Mouse (Mus musculus) adrenal gland, adult (tissue): ENCODE data around the gene Strn4.

Experiments used
- DNase-seq, 2 experiments: peaks; one replicate each; pipeline ENCODE4 v3.0.0; 2022 to 2023; ENCODE audit warnings: low spot score in 1 of 2; ENCODE audit not compliant: inconsistent age in 2 of 2

The Strn4 gene

DNA sequence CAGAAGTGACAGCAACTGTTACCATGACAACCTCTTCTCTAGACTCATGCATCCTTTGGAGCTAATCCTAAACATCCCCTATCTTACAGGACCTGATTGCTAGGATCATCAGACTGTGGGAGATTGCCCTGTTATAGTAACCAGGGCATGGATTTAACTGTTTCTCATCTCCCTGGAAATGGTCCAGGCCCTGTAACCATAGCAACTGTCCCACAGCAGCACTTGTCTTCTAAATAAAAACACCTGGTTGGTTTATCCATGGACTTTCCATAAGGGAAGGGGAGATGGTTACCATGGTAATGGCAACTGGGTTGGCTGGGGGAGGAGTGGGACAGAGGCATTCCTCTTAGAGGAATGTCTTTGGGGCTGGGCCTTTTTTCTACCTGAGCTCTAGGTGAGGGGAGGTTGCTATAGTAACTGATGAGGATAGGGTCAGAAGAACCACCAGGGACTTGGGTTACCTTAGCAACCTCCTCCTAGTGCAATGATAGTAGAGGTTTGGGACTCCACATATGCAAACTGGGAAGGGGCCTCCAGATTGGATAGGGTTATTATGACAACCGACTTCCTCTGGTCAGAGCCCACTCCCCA, at the start of gene Strn4:
Gene Strn4, plus strand, starts transcription at position 539 of the 591 bp plus-strand sequence.
- DNase-seq, result peak in 1 of 2 experiments; percentile 68

DNA sequence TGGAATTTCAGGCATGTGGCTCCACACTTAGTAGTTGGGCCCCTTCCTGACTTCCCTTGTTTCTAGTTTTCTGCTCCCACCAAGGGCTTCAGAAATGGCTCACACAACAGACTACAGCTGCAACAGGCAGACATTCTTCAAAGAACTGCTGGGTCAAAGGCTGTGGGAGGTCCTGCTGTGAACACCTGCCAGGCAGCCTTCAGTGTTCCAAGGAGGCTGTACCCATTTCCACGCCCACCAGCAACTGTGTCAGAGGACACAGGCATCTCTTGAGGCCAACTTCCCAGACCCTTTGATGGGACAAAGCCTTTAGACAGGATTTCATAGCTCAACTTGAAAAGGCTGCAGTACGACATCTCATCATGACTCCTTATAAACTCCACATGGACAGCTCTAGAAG, 49.2 kb upstream of the Strn4 start:
- peak in 1 of 2 experiments; percentile 52 for DNase-seq

DNA sequence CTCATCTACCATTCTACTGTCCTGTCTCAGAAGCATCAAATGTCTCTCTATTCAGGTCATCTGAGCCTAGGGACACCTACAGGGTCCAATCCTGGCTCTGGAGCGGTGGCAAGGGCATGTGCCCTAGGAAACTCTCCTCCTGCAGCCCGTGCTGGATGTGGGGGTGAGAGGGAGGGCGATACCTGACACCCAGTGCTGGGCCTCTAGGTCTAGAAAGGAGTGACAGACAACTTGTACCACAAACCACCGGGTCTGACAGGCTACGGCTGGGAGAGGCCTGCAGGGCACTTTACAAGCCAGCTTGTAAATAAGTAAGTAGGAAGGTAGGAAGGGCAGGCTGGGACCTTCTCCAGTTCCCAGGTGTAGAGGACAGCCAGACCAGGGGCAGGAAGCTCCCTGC, 39.8 kb upstream of the Strn4 start:
- DNase-seq, result no peak

DNA sequence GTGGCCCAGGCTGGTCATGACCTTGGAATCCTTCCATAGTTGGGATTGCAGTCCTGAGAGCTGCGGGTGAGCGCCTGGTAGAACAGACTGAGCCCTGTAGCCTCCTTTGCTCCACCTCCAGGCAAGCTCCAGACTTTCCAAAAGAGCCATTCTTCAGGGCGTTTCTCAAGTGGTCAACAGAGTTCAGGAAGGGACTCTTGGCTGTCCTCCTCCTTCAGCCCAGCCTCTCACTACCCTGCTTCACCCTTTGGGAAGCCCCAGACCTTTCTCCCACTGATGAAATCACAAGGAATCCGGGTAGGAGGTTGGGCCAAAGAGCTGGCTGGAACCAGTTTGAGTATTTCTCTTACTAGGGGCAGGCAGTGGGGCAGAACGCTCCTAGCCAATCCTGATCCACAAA, 35.6 kb upstream of the Strn4 start:
- DNase-seq, result peak; percentile 34 to 69

DNA sequence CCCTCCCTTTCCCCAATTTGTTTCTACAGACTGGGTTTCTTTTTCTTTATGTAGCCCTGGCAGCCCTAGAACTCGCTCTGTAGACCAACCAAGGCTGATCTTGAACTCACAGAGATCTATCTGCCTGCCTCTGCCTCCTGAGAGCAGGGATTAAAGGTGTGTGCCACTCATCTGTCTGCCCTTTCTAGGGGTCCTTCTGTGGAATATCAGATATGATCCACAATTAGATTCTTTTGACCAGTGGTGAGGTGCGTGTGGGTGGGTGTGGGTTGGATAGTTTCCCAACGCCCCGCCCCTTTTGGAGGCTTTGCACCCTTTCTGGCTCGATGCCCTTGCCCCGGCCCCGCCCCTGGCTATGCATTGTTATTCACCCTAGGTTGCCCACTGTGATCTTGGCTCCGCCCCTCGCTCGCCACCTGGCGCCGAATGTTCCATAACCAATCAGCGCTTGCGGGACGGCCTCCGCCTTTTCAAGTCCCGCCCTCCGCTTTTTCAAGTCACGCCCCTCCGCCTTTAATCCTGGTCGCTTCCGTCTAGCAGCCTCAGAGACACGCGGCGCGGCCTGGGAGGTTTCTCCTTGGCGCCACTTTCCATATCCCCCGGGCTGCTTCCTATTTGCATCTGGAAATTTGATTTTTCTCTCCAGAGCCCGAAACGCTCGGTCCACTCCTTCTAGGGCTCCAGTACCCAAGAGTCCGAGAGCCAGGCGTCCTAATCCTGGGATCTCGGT, 34.7 kb upstream of the Strn4 start, which contains the start of gene Slc1a5:
Gene Slc1a5, plus strand, starts transcription at position 516 of the 730 bp plus-strand sequence.
- peak; percentile 89 to 97 for DNase-seq

DNA sequence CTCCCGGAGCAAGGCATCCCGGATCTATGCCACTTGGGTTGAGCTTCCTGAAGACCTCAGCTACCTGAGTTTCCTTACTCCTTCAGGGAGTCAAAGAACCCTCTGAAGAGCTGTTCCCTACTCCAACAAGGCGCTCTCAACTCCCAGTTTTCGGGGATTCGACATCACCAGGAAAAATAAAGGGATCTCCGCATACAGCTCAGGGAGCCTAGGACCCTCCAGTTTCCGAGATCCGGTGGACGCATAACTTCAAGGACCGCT, 34.2 kb upstream of the Strn4 start:
- DNase-seq, result no peak

DNA sequence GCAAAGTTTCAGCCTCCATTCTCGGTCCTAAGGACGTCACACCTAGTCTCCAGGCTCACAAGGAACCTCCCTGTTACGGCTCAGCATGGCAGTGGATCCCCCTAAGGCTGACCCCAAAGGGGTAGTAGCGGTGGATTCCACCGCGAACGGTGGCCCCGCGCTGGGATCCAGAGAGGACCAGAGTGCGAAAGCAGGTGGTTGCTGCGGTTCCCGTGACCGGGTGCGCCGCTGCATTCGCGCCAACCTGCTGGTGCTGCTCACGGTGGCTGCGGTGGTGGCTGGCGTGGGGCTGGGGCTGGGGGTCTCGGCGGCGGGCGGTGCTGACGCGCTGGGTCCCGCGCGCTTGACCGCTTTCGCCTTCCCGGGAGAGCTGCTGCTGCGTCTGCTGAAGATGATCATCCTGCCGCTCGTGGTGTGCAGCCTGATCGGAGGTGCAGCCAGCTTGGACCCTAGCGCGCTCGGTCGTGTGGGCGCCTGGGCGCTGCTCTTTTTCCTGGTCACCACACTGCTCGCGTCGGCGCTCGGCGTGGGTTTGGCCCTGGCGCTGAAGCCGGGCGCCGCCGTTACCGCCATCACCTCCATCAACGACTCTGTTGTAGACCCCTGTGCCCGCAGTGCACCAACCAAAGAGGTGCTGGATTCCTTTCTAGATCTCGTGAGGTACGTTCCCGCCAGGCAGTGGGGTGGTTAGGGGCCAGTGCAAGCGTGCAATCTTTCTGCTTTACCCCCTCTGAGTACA, 33.7 kb upstream of the Strn4 start:
- DNase-seq, result peak; percentile 35 to 71

DNA sequence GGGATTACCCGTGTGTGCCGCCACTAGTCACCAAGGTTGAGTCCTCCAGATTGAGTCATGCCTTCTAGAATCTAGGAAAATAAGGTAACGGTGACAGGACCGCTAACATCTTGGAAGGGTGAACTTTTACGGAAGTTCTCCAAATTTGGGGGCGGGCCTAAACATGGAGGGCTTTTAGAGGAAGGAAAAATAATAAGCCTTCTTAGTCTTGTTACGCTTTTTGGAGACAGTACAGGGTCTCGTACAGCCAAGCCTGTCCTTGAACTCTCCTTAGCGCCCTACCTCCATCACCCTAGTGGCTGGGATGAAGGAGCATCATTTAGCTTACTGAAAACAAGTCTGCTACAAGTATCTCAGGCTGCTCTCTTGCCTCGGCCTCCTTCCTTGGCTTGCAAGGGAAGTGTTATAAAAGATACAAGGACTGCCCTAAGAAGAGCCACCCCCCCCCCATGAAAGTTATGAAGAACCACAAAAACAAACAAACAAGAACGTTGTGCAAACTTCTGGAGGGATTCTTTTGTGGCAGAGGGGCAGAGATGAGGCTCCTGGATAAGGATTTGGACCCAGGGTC, 33.0 kb upstream of the Strn4 start:
- no peak for DNase-seq

DNA sequence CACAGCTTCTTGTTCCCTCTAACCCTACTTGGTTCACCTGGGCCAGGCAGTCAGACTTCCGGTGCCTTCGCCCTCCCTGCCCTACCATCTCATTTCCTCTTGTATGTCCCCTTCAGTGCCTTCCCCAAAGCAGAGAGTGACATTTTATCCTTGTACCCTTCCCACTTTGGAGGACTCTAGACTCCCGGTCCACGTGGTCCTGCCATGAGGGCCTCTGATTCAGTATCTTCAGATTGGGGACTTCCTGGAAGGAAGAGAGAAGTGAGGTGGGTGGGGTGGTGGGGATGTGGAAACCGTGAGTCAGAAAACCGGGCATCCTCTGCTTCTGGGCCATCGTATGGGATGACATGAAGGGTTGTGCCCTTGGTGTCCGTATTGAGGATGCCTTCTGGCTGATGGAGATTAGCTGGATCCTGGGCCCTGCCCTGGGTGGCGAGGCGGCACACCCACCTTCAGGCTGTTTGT, 32.4 kb upstream of the Strn4 start:
- peak in 1 of 2 experiments; percentile 41 for DNase-seq

DNA sequence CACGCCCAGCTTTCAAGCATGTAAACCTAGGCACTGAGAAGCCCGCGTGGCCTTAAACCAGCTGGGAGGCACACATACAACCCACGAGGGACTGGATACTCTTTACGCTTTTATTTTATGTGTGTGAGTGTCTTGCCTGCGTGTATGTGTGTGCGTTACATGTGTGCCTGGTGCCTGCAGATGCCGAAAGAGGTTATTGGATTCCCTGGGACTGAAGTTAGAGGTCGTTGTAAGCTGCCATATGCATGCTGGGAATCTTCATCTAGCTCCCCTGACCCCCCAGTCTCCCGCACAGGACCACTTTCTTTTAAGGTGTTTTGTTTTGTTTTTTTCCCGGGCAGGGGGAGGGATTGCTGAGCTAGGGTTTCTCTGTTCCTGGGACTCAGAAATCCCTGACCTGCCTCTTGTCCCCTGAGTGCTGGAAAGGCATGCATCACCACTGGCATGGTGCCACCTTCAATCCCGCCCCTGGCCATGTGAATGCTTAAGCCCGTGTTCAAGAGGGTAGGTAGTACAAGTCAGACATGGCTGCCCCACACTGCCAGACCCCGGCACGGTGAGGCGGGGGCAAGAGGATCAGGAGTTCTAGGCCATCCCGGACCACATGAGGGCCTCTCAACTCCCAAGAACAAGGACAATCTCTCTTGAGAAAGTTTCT, 31.8 kb upstream of the Strn4 start:
- peak; percentile 73 to 89 for DNase-seq

DNA sequence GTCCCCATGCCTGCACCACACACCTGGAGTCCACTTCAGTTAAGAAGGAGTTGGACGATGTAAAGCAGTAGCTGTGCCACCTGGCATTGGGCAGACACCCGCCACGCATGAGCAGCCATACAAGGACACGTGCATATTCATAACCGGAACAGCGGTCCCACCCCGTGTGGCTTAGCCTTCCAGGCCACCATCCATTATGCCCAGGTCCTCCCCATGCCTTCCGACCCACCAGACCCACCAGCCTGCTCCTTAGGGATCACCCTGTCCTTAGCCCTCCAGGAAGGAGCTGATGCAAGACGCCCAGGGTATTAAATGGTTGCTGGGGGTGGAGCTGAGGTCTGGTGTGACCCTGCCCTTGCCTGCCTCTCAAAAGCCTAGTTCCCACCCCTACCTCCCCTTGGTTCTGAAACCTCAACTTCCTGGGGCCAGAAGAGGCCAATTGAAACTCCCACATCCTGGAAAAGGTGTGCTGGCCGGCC, 31.2 kb upstream of the Strn4 start:
- DNase-seq, result no peak

DNA sequence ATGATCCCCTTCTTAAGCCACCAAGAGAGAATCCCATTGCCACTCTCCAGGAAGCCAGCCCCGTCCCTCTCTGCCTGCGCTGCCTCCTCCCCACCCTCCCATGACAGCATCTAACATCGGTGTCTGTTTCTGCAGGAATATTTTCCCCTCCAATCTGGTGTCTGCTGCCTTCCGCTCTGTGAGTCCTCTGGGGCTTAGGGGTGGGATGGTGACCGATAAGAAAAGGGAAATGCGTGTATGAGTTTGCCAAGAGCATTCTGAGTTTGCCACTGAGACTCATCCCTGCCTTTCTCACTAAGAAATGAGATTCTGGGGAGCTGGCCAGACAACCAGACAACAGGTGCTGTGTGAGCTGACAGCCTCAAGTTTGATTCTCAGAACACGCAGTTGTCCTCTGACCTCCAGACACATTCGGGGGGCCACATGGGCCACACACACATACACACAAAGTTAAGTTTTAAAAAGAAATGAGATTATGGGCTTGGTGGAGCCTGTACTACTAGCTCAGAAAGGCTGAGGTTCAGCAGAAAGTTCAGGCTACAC, 30.1 kb upstream of the Strn4 start:
- DNase-seq, result no peak

DNA sequence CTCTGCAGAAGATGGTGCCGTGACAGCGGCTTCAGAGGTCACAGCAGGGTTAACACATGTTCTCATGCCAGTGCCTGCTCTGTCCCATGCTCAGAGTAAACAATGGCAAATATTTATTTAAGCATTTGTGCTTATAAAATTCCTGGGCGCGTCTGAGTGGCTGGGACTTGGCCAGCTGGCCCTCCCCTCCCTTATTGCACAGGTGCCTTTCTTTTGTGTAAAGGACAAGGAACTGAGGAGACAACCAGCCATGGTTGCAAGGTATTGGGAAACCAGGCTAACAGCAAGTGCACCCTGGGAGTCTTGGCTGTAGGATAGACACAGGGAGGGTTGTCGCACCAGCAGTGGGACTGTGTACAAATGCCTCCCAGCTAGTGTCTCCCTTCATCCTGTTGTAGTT, 23.4 kb upstream of the Strn4 start:
- peak in 1 of 2 experiments; percentile 37 for DNase-seq

DNA sequence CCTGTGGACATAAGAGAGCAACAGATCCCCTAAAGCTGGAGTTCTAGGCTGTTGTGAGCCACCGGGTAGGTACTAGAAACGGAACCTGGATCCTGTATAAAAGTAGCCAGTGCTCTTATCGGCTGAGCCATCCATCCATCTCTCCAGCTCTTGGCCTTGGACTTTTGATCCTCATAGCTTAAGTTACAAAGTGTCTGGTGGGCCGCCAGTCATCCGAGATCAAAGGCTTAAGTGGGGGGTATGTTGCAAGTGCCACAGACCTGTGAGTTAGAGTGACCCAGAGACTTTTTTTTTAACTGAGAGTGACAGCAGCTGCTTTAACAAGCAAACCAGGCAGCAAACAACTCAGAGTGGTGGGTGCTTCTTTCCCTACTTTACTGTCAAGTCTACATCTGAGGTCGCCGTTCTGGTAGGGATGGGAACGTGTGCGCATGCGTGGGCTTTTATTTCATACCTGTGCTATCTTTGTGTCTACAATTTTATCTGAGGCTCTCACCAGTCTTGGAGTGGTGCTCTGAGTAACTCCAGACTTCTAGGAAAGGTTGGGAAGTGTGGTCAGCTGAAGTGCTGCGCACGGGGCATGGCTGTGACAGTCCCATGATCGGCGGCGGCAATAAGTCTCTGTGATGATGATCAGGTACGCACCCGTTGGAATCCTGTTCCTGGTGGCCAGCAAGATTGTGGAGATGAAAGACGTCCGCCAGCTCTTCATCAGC, 22.5 kb upstream of the Strn4 start:
- peak in 1 of 2 experiments; percentile 49 for DNase-seq

DNA sequence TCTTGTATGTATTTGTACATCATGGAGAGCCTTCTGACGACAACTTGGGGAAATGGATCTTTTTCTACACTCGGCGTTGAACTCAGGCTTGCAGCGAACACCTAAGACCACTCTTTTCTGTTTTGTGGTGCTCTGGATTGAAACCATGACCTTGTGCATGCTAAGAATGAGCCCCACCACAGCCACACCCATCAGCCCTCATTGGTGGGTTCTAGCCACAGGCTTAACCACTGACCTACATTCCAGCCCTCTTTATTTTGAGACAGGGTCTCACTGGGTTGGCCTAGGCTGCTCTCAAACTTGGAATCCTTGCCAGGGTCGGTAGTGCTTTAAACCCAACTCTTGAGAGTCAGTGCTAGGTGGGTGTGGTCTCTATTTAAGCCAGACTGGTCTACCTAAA, 20.8 kb upstream of the Strn4 start:
- no peak for DNase-seq

DNA sequence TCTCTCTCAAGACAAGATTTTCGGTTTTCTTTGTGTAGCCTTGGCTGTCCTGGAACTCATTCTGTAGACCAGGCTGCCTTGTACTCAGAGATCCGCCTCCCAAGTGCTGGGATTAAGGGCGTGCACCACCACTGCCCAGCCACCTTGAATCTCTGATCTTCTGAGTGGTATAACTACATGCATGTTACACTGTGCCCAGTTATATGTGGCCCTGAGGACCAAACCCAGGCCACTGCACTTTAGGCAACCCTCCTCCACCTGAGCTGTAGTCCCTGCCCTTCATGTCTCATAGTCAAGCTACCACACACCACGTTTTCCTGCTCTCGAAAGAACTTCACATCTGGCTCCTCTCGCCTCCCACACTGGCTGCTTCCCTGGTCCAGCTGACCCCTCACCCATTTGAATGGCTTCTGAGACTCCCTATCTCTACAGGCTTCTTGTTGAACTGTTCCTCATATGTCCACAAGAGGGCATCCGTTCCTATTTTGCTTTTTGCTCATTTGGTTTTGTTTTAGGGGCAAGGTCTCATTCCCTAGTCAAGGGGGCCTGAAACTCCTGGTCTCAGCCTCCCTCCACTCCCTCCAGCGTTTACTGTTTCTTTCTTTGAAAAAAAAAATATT, 11.2 kb upstream of the Strn4 start:
- DNase-seq, result peak in 1 of 2 experiments; percentile 66

DNA sequence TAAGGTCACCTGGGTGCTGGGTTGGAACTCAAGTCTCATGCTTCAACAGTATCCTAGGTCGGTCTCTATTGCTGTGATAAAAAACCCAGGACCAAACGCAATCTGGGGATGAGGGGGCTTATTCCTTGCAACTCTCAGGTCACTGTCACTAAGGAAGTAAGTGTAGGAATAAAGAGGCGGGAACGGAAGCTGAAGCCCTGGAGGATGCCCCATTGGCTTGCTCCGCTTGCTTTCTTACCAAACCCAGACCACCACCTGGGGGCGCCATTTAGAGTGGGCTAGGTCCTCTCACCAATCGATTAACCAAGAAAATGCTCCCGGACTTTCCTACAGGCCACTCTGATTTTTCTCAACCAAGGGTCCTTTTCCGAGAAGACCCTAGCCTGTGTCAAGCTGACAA, 7.8 kb upstream of the Strn4 start:
- DNase-seq, result no peak

DNA sequence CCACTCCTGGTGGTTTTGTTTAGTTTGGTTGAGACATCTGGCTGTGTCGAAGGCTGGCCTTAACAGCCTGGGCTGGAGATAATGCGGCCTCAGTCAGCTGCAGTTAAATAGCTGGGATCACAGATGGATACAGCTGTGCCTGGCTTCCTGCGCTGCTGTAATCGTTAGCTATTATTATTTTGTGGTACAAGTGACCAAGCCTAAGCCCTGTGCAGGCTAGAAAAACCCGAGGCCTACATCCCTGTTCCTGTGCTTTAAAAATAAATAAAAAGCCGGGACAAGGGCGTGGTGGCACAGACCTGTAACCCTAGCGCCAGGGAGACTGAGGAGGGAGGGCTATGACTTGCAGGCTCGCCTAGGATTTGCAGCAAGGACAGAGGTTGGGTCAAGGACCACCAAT, 7.0 kb upstream of the Strn4 start:
- DNase-seq, result no peak

DNA sequence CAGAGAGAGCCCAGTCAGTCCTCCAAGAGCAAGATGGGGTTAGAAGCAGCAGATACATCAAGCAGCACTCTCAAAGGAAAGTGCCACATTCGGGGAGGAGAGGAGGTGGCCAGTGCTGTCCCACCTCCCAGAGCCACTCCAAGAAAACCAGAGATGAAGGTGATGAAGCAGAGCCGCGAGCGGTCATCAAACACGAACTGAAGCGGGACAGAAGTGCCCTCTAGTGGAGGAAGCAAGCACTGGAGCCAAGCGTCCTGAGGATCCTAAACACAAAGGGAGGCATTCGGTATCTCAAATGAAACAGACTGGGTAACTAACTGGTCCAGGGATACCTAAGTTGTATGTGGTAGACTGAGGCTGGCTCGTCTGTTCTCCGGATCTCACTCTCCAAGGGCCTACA, 6.0 kb upstream of the Strn4 start:
- peak; percentile 60 to 90 for DNase-seq

DNA sequence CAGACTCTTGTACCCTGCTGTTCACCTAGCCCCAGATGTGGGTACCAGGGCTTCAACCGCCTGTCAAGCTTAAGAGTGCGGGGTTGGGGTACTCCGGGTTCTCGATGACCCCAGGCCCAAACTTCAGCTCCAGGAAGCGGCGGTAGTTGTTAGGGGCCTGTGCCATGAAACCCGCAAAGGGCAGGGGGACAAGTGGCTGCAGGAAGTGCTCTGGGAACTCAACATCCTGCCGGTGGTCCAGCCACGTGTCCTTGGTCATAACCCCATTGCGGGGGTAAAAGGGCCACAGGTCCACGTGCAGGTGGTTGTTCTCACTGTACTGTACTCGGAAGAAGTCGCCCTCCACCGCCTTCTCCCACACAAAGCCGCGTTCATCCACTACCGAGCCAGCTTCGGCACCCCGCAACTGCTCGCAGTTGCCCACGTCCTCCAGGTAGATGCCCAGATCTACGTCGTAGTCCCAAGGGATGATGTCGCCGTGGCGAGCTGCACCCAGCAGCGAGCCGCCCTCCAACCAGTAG, 5.2 kb upstream of the Strn4 start:
- DNase-seq, result no peak
